Mouse (Mus musculus): ENCODE results near the gene Fbxl18.
"Not testable (repeated sequence)": the region's sequence is repeated elsewhere in the genome, so short reads cannot be mapped to it uniquely, and the experiment has no call there.

The Fbxl18 gene

GRCm38 (mm10) chr5:142900651-142901050, 5.4 kb upstream of the Fbxl18 start:
- DNase-seq (ENCODE audit: inconsistent age in 2 of 2, low spot score in 1 of 2), result peak in 1 of 2 experiments; percentile 55

DNA sequence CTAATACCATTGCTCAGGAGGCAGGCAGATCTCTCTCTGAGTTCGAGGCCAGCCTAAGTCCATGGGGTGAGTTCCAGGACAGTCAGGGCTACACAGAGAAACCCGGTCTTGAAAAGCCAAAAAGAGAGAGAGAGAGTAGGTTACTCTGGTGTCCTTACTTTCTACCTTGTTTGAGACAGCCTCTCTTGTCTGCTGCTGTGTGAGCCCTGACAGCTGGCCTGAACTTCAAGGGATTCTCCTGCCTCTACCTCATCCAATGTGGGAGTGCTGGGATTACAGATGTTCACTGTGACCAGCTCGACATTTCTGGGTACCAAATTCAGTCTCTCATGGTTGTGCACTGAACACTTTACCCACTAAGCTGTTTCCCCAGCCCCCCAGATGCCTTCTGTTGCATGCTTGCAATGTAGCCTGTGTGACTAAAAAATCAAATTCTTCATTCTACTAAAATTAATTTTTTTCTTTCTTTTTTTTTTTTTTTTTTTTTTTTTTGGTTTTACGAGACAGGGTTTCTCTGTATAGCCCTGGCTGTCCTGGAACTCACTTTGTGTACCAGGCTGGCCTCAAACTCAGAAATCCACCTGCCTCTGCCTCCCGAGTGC, 4.8 kb upstream of the Fbxl18 start:
- peak in 1 of 2 experiments; percentile 35 for DNase-seq (ENCODE audit: inconsistent age in 2 of 2, low spot score in 1 of 2)

DNA sequence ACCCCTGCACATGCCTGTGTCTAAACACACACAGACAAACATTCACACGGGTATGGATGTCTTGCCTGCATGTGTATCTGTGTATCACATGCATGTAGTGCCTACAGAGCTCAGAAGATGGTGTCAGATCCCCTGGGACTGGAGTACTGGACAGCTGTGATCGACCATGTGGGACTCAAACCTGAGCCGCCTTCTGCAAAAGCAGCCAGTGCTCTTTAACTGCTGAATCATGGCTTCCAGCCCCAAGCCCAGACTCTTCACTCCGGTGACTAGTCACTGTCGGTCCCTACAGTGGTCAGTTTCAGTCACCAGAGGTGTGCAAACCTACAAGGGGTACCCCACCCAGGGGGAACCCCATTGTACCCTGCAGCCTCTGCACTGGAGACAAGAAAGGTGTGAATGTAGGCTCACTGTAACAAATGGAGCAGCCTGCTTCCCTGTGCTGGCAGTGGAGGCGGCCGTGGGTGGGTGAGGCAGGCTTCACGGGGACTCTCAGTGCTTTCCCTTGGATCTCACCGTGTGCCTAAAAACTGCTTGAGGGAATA, 3.9 kb upstream of the Fbxl18 start:
- peak in 1 of 2 experiments; percentile 62 for DNase-seq (ENCODE audit: inconsistent age in 2 of 2, low spot score in 1 of 2)

- DNase-seq (ENCODE audit: inconsistent age in 2 of 2, low spot score in 1 of 2), result peak in 1 of 2 experiments; percentile 80
Observed at GRCm38 (mm10) chr5:142898316-142898715, 3.1 kb upstream of the Fbxl18 start.

DNA sequence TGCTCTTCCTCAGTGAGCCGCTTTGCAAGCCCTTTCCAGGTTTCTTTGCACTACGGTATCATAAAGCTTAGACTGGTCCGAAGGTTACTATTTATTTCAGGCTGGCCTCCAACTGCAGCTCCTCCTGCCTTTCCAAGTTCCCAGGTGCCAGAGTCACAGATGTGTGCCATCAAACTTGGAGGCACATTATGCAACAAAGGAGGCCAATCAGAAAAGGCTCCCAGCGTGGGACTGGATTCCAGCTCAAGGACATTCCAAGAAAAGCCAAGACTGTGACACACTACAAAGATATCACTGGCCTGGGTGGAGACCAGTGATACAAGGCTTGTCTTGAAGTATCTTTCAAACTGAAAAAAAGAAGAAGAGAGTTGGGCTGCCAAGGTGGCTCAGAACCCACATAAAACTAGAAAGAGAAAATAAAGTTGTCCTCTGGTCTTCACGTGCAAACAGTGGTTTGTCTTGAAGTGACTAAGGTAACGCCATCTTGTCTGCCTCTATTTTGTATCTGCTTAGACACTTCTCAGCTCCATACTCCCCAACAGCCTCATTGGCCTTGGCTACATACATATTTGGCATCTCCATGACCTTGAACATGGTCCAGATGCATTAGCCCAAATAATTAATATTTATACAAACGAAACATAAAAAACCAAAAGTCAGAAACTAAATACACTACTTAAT, 2.5 kb upstream of the Fbxl18 start:
- DNase-seq (ENCODE audit: inconsistent age in 2 of 2, low spot score in 1 of 2), result peak in 1 of 2 experiments; percentile 78

GRCm38 (mm10) chr5:142896713-142897112, 1.5 kb upstream of the Fbxl18 start:
- DNase-seq (ENCODE audit: inconsistent age in 2 of 2, low spot score in 1 of 2), result no peak

GRCm38 (mm10) chr5:142896192-142896591, 971 bp upstream of the Fbxl18 start:
- no peak for DNase-seq (ENCODE audit: inconsistent age in 2 of 2, low spot score in 1 of 2)

DNA sequence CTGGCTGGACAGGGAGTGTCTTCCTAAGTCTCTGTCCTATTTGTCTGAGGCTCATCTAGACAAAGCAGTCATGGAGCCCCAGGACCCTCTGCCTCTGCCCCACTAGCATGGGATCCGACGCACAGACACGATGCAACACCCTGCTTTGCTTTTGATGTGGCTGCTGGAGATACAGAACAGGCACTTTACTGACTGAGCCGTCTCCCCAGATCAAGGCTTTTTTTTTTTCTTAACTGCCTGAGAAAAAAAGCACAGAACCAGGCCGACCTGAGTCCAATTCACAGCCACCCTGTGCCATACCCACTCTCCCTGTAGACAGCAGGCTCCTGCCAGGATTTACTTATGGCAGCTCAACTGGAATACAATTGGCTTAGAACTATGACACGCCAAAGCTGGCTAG, 3.8 kb downstream of the Fbxl18 start:
- no peak for DNase-seq (ENCODE audit: inconsistent age in 2 of 2, low spot score in 1 of 2)

DNA sequence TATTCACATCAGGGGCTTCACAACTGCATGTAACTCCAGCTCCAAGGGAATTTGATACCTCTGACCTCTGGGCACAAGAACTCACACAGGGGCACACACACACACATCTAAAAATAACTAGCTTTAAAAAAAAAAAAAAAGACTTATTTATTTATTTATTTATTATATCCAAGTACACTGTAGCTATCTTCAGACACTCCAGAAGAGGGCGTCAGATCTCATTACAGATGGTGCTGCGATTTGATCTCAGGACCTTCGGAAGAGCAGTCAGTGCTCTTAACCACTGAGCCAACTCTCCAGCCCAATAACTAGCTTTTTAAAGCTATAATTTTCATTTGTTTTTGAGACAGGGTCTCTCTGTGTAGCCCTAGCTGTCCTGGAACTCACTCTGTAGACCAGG, 7.7 kb downstream of the Fbxl18 start:
- DNase-seq (ENCODE audit: inconsistent age in 2 of 2, low spot score in 1 of 2), result not testable (repeated sequence)

DNA sequence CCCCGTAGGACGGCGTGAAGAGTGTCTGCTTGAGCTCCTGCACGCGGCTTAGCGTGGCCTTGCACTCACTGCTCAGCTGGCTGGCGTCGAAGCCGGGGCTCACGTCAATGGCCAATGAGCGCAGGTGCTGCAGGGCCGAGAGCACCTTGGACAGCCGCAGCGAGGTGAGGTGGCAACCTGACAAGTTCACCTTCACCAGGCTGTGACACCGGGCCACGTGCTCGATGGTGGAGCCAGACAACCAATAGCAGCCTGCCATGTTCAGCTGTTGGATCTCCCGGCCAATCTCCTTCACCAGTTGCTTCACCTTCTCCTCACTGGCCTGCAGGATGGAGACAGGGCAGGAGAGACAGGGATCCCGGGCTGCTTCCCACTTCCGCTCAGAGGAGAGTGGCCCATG, 8.5 kb downstream of the Fbxl18 start:
- peak in 1 of 2 experiments; percentile 19 for DNase-seq (ENCODE audit: inconsistent age in 2 of 2, low spot score in 1 of 2)

DNA sequence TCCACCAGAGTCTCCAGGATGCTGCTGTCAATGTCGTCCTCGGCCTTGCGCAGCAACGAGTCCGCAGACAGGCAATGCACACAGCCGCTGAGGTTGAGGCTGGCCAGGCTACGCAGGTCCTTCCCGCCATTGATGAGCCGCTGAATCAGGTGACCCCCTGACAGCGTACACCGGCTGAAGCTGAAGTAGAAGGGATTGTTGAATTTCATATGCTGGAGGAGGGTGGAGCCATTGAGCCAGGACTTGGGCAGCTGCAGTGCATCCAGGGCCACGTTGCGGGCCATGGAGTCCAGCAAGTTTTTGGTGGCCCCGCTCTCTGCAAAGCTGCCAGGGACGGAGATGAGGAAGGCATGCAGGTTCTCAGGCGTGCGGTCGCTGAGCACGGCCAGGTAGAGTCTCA, 9.0 kb downstream of the Fbxl18 start:
- no peak for DNase-seq (ENCODE audit: inconsistent age in 2 of 2, low spot score in 1 of 2)

DNA sequence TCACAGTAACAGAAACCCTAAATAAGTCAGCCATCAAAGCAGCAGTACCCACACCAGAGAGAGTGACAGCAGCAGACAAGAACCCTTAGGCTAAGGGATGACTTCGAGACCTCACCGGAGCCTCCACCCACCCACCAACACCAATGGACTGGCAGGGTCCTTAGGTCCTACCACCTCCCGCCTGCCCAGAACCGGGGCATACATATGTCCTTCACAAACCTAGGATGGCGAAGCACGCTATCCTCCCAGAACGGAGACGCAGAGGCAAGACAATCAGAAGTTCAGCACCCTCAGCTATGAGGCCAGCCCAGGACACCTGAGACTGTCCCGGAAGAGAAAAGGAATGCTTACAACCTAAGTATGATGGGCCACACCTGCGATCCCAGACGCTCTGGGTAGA, 12.8 kb downstream of the Fbxl18 start:
- DNase-seq (ENCODE audit: inconsistent age in 2 of 2, low spot score in 1 of 2), result peak in 1 of 2 experiments; percentile 18

- peak; percentile 51 to 59 for DNase-seq (ENCODE audit: inconsistent age in 2 of 2, low spot score in 1 of 2)
Observed at GRCm38 (mm10) chr5:142881936-142882335, 13.3 kb downstream of the Fbxl18 start.

DNA sequence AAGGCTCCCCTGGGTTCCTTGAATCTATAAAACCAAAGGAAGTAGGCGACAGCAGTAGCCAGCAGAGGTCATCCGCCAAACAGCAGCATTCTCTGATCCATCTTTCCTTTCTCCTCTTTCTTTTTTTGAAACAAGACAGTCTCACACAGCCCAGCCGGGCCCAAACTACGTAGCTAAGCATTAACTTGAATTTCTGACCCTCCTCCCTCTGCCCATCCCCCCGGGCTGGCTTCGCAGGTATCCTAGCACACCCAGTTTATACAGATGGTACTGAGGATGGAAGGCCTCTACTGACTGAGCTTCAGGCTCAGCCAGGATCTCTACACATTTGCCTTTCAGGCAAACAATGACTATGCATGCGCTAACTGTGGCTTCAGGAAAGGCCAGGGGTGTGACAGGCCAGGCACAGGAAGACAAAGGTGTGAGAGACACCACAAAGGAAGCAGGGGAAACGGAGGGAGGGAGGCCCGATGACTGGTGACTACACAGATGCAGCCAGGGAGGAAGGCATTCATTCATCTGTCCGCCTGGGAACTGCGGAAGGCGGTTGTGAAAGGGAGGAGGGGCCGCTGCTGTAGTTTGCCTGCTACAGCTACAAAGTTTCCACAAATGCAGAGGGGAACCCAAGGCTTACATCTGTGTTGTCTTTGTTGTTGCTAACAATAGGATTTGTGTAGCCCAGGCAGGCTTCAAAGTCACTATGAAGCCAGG, 14.3 kb downstream of the Fbxl18 start:
- DNase-seq (ENCODE audit: inconsistent age in 2 of 2, low spot score in 1 of 2), result peak; percentile 58 to 71

DNA sequence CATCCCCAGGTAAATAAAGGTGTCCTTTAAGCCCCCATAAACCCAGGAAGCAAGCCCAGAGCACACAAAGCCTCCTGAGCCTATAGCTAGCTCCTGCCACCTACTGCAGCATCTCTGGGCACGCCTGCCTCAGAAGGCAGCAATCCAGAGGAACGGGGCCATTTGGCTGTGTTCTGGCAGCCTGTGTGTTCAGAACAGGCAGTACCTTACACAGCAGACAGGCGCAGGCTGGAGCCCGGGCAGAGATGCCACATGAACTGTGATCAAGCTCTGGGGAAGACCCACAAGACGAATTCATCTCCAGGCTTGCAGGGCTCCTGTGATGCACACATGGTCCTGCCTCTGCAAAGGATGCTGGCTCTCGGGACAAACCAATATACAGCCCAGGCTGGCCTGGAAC, 15.0 kb downstream of the Fbxl18 start:
- peak in 1 of 2 experiments; percentile 36 for DNase-seq (ENCODE audit: inconsistent age in 2 of 2, low spot score in 1 of 2)

DNA sequence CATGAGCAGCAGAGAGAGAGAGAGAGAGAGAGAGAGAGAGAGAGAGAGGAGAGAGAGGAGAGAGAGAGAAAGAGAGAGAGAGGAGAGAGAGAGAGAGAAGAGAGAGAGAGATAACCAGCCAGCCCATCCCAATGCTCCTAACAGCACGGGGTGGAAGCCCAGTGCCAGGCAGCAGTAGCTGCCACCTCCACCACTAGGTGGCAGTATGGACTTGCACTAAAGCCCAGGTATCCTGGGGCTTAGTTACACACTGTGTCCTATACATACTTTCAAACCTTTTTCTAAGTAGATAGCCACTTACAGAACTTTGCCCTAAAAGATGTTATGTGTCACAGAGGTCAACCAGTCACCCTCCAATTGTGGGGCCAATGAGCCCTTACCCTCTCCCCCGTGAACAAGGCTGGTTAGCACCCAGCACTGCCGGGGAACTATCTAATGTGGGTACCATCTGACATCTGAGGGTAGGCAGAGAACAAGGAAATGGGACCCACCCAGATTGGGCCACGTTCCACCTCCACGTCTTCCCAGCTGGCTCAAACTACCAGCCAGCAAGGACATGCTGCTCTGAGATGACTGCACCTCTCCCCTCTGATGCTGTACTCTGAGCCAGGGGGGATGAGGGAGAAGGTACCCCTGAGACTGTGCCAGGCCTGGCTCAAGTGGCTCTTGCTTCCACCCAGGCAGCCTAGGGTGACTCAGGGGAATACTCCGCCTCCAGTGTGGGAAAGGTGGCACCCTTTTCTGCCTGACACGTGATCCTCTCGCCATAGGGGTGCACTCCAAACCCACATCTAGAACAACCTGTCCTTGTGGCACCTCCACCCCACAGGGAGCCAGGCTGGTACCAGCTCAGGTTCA, 15.7 kb downstream of the Fbxl18 start:
- DNase-seq (ENCODE audit: inconsistent age in 2 of 2, low spot score in 1 of 2), result peak; percentile 77 to 92

- DNase-seq (ENCODE audit: inconsistent age in 2 of 2, low spot score in 1 of 2), result peak; percentile 34 to 49
Observed at GRCm38 (mm10) chr5:142878570-142878969, 16.7 kb downstream of the Fbxl18 start.

DNA sequence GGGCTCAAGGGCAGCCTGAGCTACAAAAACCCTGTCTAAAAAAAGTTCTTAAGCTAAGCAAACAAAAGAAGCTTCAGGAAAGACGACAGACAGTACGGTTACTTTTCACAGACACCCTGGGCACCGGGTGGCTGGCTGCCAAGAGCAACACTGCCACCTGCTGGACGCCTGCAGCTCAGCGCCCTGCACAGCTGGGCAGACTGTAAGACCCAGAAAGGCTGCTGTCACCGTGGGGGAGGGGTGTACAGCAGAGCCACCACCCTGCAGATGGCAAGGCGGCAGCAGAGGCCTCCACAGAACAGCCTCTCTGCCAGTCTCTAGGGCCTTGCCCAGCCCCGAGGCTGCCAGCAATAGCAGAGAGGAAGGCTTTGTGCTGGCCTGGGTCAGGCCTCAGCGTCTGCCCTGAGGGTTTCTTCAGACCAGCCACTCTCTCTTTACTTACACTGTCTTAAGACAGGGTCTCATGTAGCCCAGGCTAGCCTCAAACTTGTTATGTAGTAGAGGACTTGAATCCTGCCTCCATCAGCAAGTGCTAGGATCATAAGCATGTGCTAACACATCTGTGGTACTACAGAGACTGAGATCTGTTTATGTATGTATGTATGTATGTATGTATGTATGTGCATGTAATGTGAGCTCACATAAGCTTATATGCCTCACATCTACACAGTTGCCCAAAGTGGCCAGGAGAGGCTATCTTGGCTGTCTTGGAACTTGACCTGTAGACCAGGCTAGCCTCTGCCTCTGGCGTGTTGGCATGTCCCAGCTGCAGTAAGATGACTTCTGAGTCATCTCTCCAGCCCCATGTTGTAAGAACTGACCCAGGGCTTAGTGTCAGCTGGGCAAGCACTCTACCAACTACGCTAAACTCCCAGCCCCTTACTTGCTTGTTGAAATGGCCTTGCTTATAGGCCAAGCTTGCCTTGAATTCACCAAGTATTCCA, 17.6 kb downstream of the Fbxl18 start:
- peak; percentile 87 to 94 for DNase-seq (ENCODE audit: inconsistent age in 2 of 2, low spot score in 1 of 2)

DNA sequence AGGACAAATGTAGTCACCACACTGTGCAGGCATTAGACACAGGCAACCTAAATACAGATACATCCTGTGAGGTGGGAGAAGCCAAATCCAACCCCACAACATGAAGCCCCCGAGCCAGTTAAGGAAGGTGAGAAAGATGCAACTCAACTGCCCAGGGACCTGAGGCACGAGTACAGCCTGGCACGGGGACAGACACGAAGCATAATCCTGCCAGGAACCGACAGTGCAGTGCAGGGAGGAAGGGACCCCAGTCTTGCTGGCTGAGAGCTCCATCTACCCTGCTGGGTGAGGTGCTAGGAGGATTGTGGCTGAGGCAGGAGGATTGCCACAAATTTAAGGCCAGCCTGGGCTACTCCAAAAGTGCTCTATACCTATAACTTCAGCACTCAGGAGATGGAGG, 18.3 kb downstream of the Fbxl18 start:
- peak in 1 of 2 experiments; percentile 48 for DNase-seq (ENCODE audit: inconsistent age in 2 of 2, low spot score in 1 of 2)

- peak in 1 of 2 experiments; percentile 56 for DNase-seq (ENCODE audit: inconsistent age in 2 of 2, low spot score in 1 of 2)
Observed at GRCm38 (mm10) chr5:142875513-142875905, 19.7 kb downstream of the Fbxl18 start.

Data from adrenal gland, adult (tissue).